Mouse (Mus musculus): ENCODE measurements around the gene Rnf169.

GRCm38 (mm10) chr7:99979081-99979480, 1.2 kb downstream of the Rnf169 start:
- TF ChIP-seq POLR2A (IDR thresholded peaks at IDR 0.05; ENCODE audit: extremely low read depth, insufficient read depth, low read length) (no peak), CTCF (IDR thresholded peaks at IDR 0.05; ENCODE audit: extremely low read depth, insufficient read depth, low read length) (no peak)
